Mouse (Mus musculus): ENCODE measurements around the gene Chmp2a. TPM values are rescaled to one million over a fixed set of nuclear protein-coding genes. Genes with fewer than 3 reads are reported as not detected.

The Chmp2a gene
- polyA plus RNA-seq, 1 experiment from 2014 or later, result 152 TPM

DNA sequence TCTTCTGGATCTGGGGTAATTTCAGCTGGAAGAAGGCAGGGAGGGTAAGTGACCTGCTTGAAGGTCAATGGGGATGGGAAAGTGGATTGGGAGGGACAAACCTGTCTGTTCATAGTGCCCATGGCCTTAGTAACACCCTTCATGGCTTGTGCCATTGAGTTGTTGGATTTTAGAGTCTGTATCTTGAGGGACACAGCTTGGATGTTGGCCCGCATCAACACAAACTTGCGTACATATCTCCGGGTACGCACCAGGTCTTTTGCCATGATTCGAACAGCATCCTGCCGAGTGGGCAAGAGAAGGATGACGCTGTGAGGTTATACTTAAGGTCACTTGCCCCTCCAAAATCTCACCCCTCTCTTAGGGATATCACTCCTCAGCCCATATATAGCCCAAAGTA, 2.1 kb downstream of the Chmp2a start:
- no peaks in the 10 kb centered on the region for H3K9me3 ChIP-seq (replicated peaks)
- ATAC-seq (ENCODE audit: low FRiP score), result no peak
- H3K36me3 ChIP-seq, result peaks cover 74% of the 10 kb centered on the region
- no peak overlapping the region for H3K4me2 ChIP-seq (replicated peaks)
- no peak overlapping the region for H3K9ac ChIP-seq
- peaks cover 32% of the 10 kb centered on the region for H3K4me1 ChIP-seq
- H3K4me3 ChIP-seq, result no peak overlapping the region
- no peak overlapping the region for H3K27ac ChIP-seq
- H3K27me3 ChIP-seq, result no peaks in the 10 kb centered on the region
- 96% methylated on average over 7 of the region's 7 CpGs for WGBS

DNA sequence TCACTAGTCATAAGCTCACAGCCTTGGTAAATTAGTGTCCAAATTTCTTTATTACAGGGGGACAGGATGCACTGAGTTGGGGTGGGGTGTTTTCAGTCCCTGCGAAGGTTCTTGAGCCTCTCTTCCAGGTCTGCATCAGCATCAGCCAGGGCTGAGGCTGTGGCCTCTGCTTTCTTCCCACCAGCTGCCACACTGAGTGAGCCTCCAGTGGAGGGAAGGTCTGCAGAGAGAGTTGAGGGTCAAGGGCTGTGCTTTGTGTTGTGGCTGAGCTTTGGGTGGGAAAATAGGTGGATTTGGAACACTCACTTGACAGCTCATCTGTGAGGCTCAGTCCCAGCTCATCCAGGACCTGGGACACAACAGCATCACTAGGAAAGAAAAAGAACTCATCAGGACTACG, 2.6 kb downstream of the Chmp2a start:
- Histone ChIP-seq H3K4me2 (replicated peaks) (no peak overlapping the region), H3K9me3 (replicated peaks) (no peaks in the 10 kb centered on the region), H3K36me3 (peaks cover 80% of the 10 kb centered on the region), H3K27ac (no peak overlapping the region), H3K9ac (no peak overlapping the region), H3K27me3 (no peaks in the 10 kb centered on the region), H3K4me3 (no peak overlapping the region), H3K4me1 (peaks cover 34% of the 10 kb centered on the region)
- WGBS, result 91% methylated on average over 2 of the region's 2 CpGs
- ATAC-seq (ENCODE audit: low FRiP score), result no peak

DNA sequence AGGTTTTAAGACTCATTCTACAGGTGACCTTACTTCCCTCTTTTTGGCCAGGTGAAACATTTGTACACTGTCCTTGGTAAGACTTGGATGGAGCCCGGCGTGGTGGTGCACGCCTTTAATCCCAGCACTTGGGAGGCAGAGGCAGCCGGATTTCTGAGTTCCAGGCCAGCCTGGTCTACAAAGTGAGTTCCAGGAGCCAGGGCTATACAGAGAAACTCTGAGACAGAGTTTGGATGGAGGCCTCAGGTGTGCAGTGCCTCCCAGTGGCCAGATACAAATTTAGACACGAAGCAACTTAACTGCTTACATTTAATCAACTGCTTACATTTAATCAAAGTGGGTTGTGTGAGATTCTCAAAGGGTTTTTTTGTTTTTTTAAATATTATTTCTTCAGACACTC, 3.5 kb downstream of the Chmp2a start:
- H3K27me3 ChIP-seq, result no peaks in the 10 kb centered on the region
- WGBS, result 73% methylated on average over 5 of the region's 5 CpGs
- no peak for ATAC-seq (ENCODE audit: low FRiP score)

DNA sequence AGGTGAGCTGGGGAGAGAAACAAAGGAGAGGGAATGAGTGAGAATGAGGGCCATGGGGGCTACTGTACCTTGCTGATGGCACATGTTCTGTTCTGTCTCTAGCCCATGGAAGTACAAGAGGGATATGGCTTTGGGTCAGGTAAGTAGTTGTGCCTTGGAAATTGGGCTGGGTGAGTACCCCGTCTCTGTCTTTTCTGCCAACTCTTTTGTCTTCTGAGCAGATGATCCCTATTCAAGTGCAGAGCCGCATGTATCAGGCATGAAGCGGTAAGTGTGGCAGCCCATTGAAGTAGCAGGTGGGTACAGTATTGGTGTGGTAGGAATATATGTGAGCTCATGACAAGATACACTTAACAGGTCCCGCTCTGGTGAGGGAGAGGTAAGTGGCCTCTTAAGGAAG, 5.6 kb downstream of the Chmp2a start:
- no peak overlapping the region for H3K9ac ChIP-seq
- no peak overlapping the region for H3K27ac ChIP-seq
- ATAC-seq (ENCODE audit: low FRiP score), result no peak
- no peaks in the 10 kb centered on the region for H3K9me3 ChIP-seq (replicated peaks)
- peaks cover 34% of the 10 kb centered on the region for H3K4me1 ChIP-seq
- H3K4me3 ChIP-seq, result no peak overlapping the region
- H3K36me3 ChIP-seq, result peaks cover 79% of the 10 kb centered on the region
- no peaks in the 10 kb centered on the region for H3K27me3 ChIP-seq
- no peak overlapping the region for H3K4me2 ChIP-seq (replicated peaks)
- WGBS, result 95% methylated on average over 4 of the region's 4 CpGs

More for the DNA sequence above, 3.5 kb downstream of the Chmp2a start:
- Histone ChIP-seq H3K36me3 (peaks cover 84% of the 10 kb centered on the region), H3K27ac (no peak overlapping the region), H3K4me2 (replicated peaks) (no peak overlapping the region), H3K9ac (no peak overlapping the region), H3K4me3 (no peak overlapping the region), H3K9me3 (replicated peaks) (no peaks in the 10 kb centered on the region), H3K4me1 (peaks cover 34% of the 10 kb centered on the region)

DNA sequence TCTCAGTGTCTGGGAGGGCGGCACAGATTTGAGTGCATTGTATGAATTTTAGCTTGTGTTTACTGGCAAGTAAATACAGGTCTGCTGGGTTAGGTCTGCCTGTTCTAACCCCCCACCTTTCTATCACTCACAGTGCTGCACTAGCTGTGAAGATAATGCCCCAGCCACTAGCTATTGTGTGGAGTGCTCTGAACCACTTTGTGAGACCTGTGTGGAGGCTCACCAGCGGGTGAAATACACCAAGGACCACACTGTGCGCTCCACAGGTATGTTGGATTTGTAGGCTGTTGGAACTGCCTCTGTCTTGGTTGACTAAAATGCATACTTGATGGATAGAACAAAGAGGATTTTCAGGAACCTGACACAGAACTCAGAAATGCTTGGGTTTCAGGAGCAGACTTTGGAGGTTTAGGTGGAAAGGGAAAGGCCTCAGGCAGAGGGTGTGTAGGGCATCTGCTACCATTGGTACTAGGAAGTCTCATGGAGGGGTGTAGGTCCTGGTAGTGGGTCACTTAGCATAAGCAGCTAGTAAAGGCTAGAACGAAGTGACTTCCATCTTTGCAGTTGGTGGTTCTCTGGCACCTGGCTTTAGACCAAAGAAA, 9.0 kb downstream of the Chmp2a start:
- H3K4me2 ChIP-seq (replicated peaks), result peak overlapping the region; percentile 91
- H3K9me3 ChIP-seq (replicated peaks), result no peaks in the 10 kb centered on the region
- peak overlapping the region; percentile 100 for H3K27ac ChIP-seq
- peak overlapping the region; percentile 98 for H3K9ac ChIP-seq
- ATAC-seq (ENCODE audit: low FRiP score), result no peak
- 27% methylated on average over 4 of the region's 4 CpGs for WGBS
- no peaks in the 10 kb centered on the region for H3K27me3 ChIP-seq
- peaks cover 29% of the 10 kb centered on the region for H3K4me1 ChIP-seq
- peaks cover 51% of the 10 kb centered on the region for H3K36me3 ChIP-seq
- H3K4me3 ChIP-seq, result peak overlapping the region; percentile 97

DNA sequence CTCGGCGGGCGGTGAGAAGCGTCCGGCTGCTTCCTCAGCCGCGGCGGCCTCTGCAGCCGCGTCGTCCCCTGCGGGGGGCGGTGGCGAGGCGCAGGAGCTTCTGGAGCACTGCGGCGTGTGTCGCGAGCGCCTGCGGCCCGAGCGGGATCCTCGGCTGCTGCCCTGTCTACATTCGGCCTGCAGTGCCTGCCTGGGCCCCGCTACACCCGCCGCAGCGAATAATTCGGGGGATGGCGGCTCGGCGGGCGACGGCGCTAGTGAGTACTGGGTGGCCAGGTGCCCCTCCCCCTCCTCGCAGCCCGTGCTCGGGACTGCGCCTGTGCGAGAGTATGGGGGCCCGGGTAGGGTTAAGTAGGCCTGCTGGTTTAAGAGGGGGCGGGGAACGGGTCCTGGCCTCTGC, 9.8 kb downstream of the Chmp2a start:
- peak overlapping the region; percentile 98 for H3K9ac ChIP-seq
- 0% methylated on average over 37 of the region's 44 CpGs for WGBS
- no peaks in the 10 kb centered on the region for H3K9me3 ChIP-seq (replicated peaks)
- H3K4me3 ChIP-seq, result peak overlapping the region; percentile 97
- ATAC-seq (ENCODE audit: low FRiP score), result peak; percentile 70
- H3K4me2 ChIP-seq (replicated peaks), result peak overlapping the region; percentile 91
- H3K36me3 ChIP-seq, result peaks cover 43% of the 10 kb centered on the region
- H3K27ac ChIP-seq, result peak overlapping the region; percentile 100
- no peaks in the 10 kb centered on the region for H3K27me3 ChIP-seq
- peaks cover 29% of the 10 kb centered on the region for H3K4me1 ChIP-seq

DNA sequence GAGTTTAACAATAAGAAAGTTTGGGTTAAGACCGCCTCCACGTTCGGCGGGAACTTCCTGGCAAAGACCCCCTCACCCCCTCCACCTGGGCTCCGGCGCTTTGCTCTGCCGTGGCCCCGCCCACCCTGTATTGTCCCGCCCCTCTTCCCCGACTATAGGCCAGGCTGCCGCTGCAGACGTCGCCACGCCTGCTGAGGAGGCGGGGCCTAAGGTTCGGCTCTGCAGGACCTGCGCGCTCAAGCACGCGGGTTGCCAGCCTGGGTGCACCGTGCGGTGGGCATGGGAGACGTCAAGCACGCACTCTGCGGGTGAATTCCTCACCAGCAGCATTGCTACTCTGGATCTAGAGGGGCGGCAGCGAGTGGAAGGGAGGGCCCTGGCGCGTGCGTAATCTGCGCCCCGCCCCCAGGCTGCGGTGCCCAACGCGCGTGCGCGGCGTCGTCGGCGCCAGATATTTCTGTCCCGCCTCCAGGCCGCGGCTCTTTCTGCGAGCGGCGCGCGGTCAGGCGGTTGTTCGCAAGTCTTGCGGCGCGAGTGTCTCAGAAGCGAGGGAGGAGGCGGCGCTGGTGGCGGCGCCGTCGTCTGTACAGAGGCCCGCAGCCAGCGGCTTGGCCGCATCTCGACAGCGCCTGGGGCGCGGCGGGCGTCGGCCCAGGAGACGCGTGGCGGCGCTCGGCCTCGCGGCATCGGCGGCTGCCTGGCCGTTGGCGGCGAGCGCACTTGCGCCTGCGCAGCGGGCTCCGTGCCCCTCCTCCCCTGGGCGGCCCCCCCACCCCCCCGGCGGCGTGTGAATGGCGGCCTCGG, 10.5 kb downstream of the Chmp2a start:
- peak overlapping the region; percentile 91 for H3K4me2 ChIP-seq (replicated peaks)
- peak overlapping the region; percentile 98 for H3K9ac ChIP-seq
- peak; percentile 83 for ATAC-seq (ENCODE audit: low FRiP score)
- H3K4me3 ChIP-seq, result peak overlapping the region; percentile 97
- peak overlapping the region; percentile 100 for H3K27ac ChIP-seq
- peaks cover 36% of the 10 kb centered on the region for H3K36me3 ChIP-seq
- H3K27me3 ChIP-seq, result no peaks in the 10 kb centered on the region
- no peaks in the 10 kb centered on the region for H3K9me3 ChIP-seq (replicated peaks)
- H3K4me1 ChIP-seq, result peaks cover 29% of the 10 kb centered on the region
- under 1% methylated on average over 67 of the region's 95 CpGs for WGBS

DNA sequence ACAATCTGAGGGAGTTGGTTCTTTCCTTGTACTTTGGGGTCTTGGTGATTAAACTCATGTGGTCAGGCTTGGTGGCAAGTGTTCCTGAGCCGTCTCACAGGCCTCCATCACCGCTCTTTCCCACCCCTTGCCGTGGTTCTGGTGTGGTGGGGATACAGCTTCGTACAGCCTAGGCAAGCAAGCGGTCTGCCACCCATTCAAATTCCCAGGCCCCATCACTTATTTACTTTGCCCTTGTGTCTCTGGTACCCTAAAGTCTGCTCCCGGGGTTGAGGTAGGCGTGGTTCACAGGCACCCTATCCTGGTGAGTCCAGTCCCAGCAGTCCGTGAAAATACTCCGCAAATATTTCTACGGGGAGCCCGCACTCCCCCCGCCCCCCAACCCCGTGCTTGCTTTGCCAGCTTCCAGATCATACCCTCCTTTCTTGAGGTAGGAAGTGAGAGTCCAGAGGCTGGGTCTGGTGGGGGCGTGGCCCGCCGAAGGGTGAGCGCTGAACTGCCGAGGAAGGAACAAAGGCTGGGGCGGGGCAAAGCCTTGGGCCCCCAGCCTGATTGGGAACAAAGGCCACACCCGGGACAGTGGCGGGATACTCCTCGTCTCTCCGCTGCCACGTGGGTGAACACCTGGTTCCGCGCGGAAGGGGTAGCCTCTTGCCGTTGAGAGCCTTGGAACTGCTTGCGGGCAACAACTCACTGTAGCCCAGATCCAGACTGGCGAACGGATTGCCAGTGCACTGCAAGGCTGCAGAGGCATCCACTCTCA, 11.7 kb downstream of the Chmp2a start:
- Histone ChIP-seq H3K9ac (peak overlapping the region; percentile 98), H3K27me3 (no peaks in the 10 kb centered on the region), H3K4me3 (peak overlapping the region; percentile 97), H3K9me3 (replicated peaks) (no peaks in the 10 kb centered on the region), H3K27ac (peak overlapping the region; percentile 100), H3K4me1 (peaks cover 29% of the 10 kb centered on the region), H3K36me3 (peaks cover 24% of the 10 kb centered on the region), H3K4me2 (replicated peaks) (peak overlapping the region; percentile 91)
- WGBS, result 4% methylated on average over 31 of the region's 31 CpGs
- ATAC-seq (ENCODE audit: low FRiP score), result peak; percentile 59

DNA sequence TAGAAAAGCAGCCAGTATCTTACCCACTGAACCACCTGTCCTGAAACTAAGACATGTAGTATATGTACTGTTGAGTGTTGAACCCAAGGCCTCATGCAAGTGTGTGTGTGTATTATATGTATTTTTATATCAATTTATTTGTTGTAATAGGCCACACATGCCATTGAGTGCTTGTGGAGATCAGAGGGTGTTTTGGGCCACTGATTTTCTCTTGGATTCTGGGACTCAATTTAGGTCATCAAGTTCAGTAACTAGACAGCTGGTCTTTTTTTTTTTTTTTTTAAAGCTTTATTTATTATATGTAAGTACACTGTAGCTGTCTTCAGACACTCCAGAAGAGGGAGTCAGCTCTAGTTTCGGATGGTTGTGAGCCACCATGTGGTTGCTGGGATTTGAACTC, 19.4 kb downstream of the Chmp2a start:
- no peaks in the 10 kb centered on the region for H3K9me3 ChIP-seq (replicated peaks)
- ATAC-seq (ENCODE audit: low FRiP score), result no peak
- no peak overlapping the region for H3K4me3 ChIP-seq
- no peak overlapping the region for H3K9ac ChIP-seq
- 76% methylated on average over 1 of the region's 1 CpGs for WGBS
- peaks cover 4% of the 10 kb centered on the region; the same call in 1 of the 2 replicates for H3K27me3 ChIP-seq
- H3K27ac ChIP-seq, result no peak overlapping the region
- H3K4me1 ChIP-seq, result peaks cover 5% of the 10 kb centered on the region
- no peak overlapping the region for H3K4me2 ChIP-seq (replicated peaks)
- no peaks in the 10 kb centered on the region for H3K36me3 ChIP-seq

DNA sequence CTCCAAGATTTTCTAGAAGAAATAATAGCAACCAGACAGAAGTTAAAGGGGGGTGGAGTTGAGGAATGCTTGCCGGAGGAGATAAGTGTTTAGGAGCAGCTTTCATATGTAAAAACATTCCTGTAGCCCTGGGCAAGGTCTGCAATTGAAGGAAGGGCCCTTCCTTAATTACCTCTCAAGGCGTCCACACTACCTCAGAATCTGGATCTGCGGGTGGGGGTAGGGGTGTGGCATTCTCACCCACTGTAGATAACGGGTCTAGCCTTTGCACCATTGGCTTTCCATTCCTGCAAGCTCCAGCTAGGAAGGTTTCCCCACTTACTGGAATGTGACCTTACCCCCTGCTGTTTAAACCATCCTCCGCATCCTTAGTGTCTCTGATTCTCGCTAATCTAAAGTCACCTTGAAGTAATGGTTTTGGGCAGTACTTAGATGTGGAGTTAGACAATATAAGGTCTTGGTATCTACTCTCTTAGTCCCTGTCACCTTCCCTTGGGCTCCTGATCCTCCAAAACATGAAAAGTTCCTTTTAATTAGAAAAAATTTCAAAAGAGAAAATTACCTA, 20.2 kb downstream of the Chmp2a start:
- ATAC-seq (ENCODE audit: low FRiP score), result no peak
- Histone ChIP-seq H3K27ac (no peak overlapping the region), H3K27me3 (peaks cover 4% of the 10 kb centered on the region; the same call in 1 of the 2 replicates), H3K4me3 (no peak overlapping the region), H3K4me2 (replicated peaks) (no peak overlapping the region), H3K9me3 (replicated peaks) (no peaks in the 10 kb centered on the region), H3K4me1 (peaks cover 6% of the 10 kb centered on the region), H3K9ac (no peak overlapping the region), H3K36me3 (no peaks in the 10 kb centered on the region)
- 27% methylated on average over 6 of the region's 6 CpGs for WGBS

DNA sequence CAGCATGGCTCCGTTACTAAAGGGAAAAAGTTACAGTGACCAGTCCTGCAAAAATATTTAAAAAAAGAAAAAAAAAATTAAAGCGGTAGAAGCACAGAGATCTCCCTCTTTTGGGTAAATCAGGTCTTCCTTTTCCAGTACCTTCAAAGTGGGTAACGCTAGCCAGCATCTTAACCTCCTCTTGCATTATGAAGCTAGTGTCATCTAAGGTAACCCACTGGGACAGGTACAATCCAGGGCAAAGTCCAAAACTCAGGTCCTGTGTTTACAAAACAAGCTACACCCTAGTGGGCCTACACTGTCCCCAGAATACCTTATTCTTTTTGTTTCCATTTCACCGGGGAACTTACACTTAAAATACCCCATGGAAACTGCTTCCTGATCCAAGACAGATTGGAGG, 20.9 kb downstream of the Chmp2a start:
- Histone ChIP-seq H3K9me3 (replicated peaks) (no peaks in the 10 kb centered on the region), H3K9ac (no peak overlapping the region), H3K36me3 (no peaks in the 10 kb centered on the region), H3K27ac (no peak overlapping the region), H3K4me2 (replicated peaks) (no peak overlapping the region), H3K4me3 (no peak overlapping the region), H3K4me1 (peaks cover 9% of the 10 kb centered on the region), H3K27me3 (peaks cover 4% of the 10 kb centered on the region; the same call in 1 of the 2 replicates)
- ATAC-seq (ENCODE audit: low FRiP score), result no peak
- 60% methylated on average over 4 of the region's 4 CpGs for WGBS
